Mouse (Mus musculus) adrenal gland, adult 2 months (tissue): ENCODE measurements around the gene Shtn1. TPM values are rescaled to one million over a fixed set of nuclear protein-coding genes. Genes with fewer than 3 reads are reported as not detected.

Experiments
- DNase-seq: peaks from one replicate; pipeline ENCODE4 v3.0.0; 2021
- long read RNA-seq: library from polyadenylated mRNA; stranded (forward); transcript quantifications from one replicate; pipeline ENCODE4 v2.0.0, GENCODE M21; 2021
- polyA plus RNA-seq: library from polyadenylated mRNA; depleted of rRNA; stranded (reverse); fragments of >200 nt; gene quantifications from 2 replicates; pipeline ENCODE4 v1.2.3, GENCODE M21; 2012; rRNA removed
- total RNA-seq, 2 experiments: library from RNA; stranded (reverse); gene quantifications; 2 replicates each; pipeline ENCODE4 v1.2.3; 2021

Shtn1 gene
- total RNA-seq (10 to 100 TPM; 19.8 to 20.5 TPM), polyA plus RNA-seq (1.9 and 2.5 TPM in 2 replicates)
- long read RNA-seq, transcript Shtn1-201 (17 exons, 3,974 nt): major isoform, 9 of 11 reads
- long read RNA-seq, partial matches to known transcripts: 1 of 11 reads
- long read RNA-seq, other reads (novel, unspliced or antisense): 1 of 11 reads

- peak; percentile 84 for DNase-seq
These were observed at the start of gene Shtn1 for GRCm38 (mm10) chr19:59075472-59076101. Gene Shtn1, minus strand, starts transcription at chr19:59076100.

- no peak for DNase-seq
These were observed 38.3 kb upstream of the Shtn1 start for GRCm38 (mm10) chr19:59114152-59114551.

DNA sequence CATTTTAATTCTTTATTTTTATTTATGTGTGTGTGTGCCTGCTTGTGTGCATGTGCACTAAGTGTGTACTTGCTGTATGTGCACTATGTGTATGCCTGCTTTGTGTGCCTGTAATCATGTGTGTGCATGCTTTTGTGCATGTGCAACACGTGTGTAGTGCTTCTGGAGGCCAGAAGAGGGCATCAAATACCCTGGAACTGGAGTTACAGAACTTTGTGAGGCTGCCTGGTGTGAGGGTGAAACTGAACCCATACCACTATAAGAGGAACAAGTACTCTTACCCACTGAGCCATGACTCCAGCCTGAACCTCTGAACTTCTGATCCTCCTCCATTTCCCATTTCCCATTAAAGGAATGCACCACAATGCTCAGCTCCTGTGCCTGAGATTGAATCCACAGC lies 34.0 kb upstream of the Shtn1 start:
- no peak for DNase-seq

- DNase-seq: no peak
These were observed 22.4 kb upstream of the Shtn1 start for GRCm38 (mm10) chr19:59098315-59098714.

DNA sequence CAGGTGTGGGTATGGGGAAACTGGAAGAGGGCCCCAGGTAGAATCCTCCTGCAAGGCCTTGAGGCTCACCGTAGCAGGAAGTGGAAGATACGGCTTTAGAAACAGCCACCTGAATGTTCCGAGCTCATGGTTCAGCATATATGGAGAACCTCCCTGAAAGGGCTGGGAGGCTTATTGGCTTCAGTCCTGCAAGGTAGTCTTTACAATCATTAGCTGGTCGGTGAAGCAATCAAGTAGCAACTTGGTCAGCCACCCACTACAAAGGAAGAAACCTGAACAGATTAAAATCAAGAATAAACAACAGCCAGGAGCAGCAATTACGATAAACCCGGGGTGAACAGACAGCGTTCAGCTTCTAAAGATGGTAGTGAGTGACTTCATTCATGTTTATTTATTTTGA lies 16.4 kb upstream of the Shtn1 start:
- DNase-seq: no peak

DNA sequence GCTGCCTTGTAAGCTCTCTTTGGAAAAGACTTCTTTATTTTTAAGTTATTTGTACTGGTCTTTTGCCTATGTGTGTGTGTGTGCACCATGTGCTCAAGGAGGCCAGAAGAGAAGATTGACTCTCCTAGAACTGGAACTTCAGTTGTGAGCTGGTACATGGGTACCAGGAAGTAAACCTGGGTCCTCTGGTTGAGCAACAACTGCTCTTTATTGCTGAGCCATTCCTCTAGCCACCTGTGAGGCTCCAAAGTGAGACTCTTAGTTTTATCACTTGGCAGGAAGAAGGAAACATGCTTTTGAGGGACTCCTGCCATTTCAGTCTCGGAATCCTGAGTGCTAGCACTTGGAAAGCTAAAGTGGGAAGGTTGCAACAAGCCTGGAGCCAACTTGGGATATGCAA lies 14.4 kb upstream of the Shtn1 start:
- DNase-seq: no peak

DNA sequence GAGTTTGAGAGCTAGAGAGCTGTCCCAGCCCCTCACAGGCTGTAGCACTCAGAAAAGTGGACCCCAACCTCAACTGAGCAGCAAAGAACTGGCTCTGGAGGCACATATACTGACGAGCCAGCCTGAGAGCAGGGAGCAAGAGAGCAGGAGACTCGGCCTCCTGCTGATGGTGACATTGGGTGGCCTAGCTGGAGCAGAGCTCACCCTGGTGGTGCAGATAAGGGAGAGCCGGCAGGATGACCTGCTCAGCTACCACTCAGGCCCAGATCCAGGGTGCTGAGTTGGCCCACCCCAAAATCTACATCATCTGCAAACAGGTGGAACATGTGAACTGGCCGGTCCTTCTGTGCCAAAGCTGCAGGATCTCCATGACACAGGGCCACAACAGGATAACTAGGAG lies 8.4 kb upstream of the Shtn1 start:
- no peak for DNase-seq

DNA sequence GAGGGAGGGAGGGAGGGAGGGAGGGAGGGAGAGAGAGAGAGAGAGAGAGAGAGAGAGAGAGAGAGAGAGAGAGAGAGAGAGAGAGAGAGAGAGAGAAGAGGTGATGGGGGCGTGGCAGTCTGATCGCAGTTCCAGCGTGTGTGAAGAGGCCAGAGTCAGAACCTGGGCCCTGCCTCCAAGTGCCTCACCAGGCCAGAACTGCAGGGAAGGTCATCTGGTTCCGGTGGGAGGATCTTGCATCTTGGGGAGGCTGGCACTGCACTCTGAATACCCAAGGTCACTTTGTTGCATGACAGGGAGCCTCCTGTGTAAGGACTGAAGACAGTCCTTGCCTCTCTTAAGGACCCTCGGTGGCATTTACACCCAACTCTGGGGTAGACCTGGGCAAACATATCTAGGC lies 231 bp upstream of the Shtn1 start:
- DNase-seq: peak; percentile 31

DNA sequence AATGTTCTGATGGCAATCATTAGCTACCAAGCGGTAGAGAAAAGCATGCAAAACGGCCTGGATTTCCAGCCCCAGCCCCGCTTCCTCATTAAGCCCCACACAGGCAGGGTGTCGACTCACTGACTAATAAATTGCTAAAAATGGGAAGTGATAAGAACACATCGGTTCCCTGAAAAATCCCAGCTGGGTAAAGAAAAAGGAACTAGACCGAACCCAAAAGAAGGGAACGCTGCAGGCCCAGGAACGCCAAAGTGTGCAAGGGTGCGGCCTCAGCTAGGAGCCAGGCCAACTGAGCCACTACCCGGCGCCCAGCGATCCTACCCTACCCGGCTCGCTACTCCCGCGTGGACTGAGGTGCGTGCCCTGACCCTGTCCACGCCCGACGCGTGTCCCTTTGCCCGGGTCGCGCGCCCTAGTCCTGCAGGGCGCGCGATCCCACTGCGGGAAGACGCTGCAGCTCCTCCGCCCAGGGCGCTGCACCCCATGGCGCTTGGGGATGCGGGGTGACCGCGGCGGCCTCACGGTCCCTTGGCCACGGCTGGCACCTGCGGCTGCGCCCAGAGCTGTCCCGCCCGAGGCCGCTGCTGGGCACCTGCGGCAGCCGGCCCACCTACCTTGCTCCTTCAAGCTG lies 944 bp downstream of the Shtn1 start:
- DNase-seq: peak; percentile 42

DNA sequence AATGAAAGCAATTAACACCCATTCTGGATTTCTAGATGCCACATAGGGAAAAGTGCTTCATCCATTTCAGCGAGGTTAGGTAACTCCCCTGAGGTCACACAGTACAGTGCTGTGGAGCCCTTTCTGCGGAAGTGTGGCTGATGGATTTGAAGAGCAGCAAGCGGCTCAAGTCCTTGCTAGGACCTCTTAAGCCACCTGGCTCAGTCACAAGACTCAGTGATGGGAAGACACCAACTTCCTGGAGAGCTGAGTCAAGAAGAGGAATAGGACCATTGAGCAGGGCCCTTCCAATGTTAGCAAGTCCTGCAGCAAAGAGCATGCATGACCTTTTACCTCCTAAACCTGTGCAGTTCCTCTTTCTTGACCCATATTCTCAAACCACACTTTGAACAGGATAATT lies 1.5 kb downstream of the Shtn1 start:
- no peak for DNase-seq

DNA sequence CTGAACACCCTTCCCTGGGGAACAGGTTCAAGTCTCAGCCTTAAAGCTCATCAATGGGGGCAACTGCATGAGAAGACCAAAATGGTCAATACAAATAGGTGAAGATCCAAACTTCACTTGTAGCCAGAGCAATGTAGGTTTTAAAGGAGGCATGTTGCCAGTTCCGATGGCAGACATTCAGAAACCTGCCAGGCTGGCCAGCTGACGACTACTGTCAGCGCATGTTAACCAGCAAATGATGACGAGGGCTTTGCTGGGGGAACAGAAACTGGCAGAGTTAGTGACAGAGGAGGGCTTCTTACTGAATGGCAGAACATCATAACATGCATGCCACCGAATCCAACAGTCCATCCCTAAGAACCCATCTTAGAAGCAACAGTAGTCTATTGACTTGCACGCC lies 2.9 kb downstream of the Shtn1 start:
- peak; percentile 17 for DNase-seq

DNA sequence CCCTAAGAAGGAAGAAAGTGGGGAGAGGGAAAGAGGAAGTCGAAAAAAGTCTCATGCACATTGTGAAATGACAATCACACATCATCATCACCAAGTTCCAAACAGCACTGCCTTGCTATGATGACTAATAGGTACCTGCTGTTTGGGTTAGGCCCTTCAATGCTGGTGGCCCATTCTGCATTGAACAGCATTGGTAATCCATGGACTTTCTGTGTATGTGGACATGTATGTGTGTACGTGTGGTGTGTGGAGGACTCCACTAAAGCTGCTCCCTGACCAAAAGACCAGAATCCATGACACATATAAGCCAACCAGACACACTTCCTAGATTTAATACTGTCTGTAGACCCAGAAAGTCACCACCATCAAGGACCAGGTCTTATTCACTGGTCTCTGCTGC lies 3.9 kb downstream of the Shtn1 start:
- DNase-seq: no peak

- DNase-seq: peak; percentile 76
These were observed 4.5 kb downstream of the Shtn1 start for GRCm38 (mm10) chr19:59071396-59071795.

DNA sequence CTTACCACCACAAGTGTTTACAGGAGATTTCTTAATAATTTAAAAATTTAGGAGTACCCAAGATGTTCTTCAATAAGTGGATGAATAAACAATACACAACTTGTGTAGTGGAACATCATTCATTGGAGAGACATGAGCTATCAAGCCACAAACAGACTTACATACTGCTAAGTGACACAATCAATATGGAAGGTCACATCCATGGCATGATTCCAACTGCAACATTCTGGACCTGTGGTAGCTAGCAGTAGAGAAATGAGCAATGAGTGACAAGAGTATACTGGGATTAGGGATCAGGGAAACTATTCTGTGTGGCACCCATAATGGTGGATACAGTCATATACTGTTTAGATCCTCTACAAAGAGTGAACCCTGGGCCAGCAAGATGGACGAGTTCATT lies 8.2 kb downstream of the Shtn1 start:
- DNase-seq: no peak

GRCm38 (mm10) chr19:59066670-59067069 lies 9.2 kb downstream of the Shtn1 start:
- no peak for DNase-seq

- no peak for DNase-seq
These were observed 9.8 kb downstream of the Shtn1 start for GRCm38 (mm10) chr19:59066115-59066514.

GRCm38 (mm10) chr19:59064616-59065015 lies 11.3 kb downstream of the Shtn1 start:
- no peak for DNase-seq

- DNase-seq: no peak
These were observed 12.3 kb downstream of the Shtn1 start for GRCm38 (mm10) chr19:59063568-59063967.

GRCm38 (mm10) chr19:59058105-59058504 lies 17.8 kb downstream of the Shtn1 start:
- DNase-seq: no peak

- DNase-seq: no peak
These were observed 18.5 kb downstream of the Shtn1 start for GRCm38 (mm10) chr19:59057366-59057765.

- DNase-seq: no peak
These were observed 21.3 kb downstream of the Shtn1 start for GRCm38 (mm10) chr19:59054632-59054951.

- DNase-seq: no peak
These were observed 21.8 kb downstream of the Shtn1 start for GRCm38 (mm10) chr19:59053931-59054631.

- no peak for DNase-seq
These were observed 23.0 kb downstream of the Shtn1 start for GRCm38 (mm10) chr19:59052783-59053490.
